Mouse (Mus musculus): Measurements from ENCODE around the gene Adam19.

Gene Adam19

GRCm38 (mm10) chr11:46054911-46055895 is 589 bp upstream of the Adam19 start:
- no peak for DNase-seq (ENCODE audit: low spot score in 2 of 2)

DNA sequence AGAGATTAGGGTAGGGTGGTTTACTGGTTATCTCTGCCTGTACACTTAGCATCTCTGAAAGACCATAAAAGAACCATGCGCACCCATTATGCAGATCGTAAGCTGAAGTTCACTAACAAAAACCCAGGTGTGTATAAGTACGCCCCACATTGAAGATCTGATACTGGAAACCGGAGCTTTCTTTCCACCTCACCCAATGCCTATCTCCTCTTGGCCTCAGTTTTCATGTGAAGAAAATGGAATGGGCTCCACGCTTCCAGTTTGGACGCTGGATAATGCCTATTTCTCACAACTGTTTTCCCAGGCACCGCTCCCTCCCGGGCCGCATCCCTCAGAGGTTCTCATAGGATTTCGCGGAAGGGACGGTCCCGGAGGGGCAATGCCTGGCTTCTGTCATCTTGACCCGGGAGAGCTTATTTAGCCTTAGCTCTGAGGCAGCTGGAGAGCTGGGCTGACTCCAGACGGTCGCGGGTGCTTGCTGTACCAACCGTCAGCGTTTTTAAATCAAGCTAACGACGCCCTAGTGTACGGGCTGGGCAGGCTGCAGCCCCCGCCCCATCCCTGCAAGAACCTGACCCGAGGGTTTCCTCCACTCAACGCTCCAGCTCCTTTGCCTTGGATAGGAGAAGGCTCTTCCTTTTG is 1.1 kb downstream of the Adam19 start:
- DNase-seq (ENCODE audit: low spot score in 2 of 2) = no peak

DNA sequence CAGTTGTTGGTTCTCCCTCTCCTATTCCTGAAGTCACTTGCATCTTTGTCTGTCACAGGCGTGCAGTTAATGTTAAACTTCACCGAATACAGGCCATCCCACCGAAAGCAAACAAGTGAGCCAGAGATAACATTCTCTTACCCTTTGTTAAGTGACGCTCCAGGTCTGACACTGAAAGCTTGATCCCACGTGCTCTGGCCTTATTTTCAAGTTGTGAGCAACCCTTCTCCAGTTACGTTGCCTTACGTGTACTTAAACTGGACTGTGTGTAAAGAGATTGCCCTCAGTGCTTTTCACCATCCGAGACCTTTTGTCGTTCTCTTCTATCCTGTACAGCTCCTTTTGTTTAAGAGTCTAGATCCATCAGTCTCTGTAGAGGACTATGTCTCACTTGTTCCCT is 2.2 kb downstream of the Adam19 start:
- no peak for DNase-seq (ENCODE audit: low spot score in 2 of 2)

- no peak for DNase-seq (ENCODE audit: low spot score in 2 of 2)
Observed at GRCm38 (mm10) chr11:46058916-46059315, 3.1 kb downstream of the Adam19 start.

DNA sequence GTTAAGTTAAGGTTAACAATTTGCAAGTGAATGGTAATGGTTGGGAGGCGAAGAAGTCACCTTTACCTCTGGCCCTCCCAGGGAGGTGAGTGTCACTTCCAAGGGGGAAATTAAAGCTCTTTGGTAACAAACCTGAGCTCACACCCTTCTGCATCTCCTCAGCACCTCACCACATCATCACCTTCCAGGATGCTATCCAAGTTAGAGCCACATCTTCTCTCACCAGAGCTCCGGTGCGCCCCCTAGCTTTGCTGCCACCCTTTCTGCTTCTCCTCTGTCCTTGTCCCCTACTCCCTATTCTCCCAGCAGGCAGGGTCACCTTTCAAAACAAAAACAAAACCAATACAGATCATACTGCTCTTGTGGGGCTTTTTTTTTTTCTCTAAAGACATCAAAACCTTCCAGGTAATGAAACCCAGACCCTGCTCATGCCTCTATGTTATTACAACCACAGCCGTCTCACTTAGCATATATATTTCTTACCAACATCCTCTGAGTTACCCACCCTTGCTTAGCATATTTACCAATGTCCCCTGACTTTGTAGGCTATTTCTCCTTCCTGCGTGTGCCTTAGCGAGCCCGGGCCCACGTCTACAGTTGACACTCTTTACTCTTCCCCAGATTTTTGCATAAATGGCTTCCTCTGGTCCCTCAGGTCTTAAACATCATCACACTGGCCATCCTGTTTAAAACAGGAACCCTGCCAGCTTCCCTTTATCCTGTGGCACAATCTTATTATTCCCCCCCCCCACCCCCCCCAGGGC is 4.3 kb downstream of the Adam19 start:
- no peak for DNase-seq (ENCODE audit: low spot score in 2 of 2)

DNA sequence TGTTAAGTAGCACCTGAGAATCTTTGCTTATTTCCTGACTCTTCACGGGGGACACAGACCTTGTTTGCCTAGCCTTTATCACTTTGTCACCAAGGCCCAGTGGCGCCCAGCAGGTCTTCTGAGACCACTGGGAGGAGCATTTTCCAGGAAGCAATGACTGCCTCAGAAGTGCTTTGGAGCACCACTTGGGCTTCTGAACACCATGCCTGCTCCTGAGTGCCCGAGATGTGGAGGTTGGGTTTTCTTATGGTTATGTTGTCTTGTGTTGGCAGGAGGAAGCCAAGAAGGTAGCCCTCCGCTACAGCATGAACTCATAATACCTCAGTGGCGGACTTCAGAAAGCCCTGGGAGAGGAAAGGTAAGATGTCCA is 4.8 kb downstream of the Adam19 start:
- DNase-seq (ENCODE audit: low spot score in 2 of 2) = no peak

GRCm38 (mm10) chr11:46061776-46062445 is 6.1 kb downstream of the Adam19 start:
- no peak for DNase-seq (ENCODE audit: low spot score in 2 of 2)

GRCm38 (mm10) chr11:46062569-46062968 is 6.8 kb downstream of the Adam19 start:
- DNase-seq (ENCODE audit: low spot score in 2 of 2) = no peak

GRCm38 (mm10) chr11:46062993-46063731 is 7.4 kb downstream of the Adam19 start:
- DNase-seq (ENCODE audit: low spot score in 2 of 2) = no peak

GRCm38 (mm10) chr11:46064767-46065166 is 9.0 kb downstream of the Adam19 start:
- no peak for DNase-seq (ENCODE audit: low spot score in 2 of 2)

GRCm38 (mm10) chr11:46065201-46066011 is 9.6 kb downstream of the Adam19 start:
- DNase-seq (ENCODE audit: low spot score in 2 of 2) = no peak

DNA sequence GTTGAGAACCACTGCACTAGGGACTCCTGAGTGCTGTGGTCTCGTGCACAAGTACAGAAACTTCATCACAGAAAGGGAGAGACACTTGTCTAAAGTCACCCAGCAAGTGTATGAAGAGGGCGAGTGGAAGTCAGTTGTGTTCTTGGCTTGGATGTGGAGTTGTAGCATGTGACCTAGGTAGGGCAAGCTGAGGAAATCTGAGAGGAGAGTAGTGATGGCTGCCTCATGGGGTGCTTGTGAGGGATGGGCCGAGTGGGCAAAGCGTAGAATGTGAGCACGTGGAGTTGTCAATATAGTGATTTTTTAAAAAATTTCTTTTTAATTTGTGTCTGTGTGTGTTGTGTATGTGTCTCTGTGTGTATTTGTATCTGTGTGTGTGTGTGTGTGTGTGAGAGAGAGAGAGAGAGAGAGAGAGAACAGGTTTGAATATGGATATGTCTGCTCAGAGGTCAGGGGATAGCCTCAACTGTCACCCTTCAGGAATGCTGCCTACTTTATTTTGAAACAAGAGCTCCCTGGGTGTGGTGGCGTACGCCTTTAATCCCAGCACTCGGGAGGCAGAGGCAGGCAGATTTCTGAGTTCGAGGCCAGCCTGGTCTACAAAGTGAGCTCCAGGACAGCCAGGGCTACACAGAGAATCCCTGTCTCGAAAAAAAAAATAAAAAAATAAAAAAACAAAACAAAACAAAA is 11.7 kb downstream of the Adam19 start:
- DNase-seq (ENCODE audit: low spot score in 2 of 2) = no peak

- DNase-seq (ENCODE audit: low spot score in 2 of 2) = no peak
Observed at GRCm38 (mm10) chr11:46068756-46069407, 13.1 kb downstream of the Adam19 start.

GRCm38 (mm10) chr11:46069408-46070003 is 13.7 kb downstream of the Adam19 start:
- no peak for DNase-seq (ENCODE audit: low spot score in 2 of 2)

- DNase-seq (ENCODE audit: low spot score in 2 of 2) = no peak
Observed at GRCm38 (mm10) chr11:46070161-46070560, 14.4 kb downstream of the Adam19 start.

DNA sequence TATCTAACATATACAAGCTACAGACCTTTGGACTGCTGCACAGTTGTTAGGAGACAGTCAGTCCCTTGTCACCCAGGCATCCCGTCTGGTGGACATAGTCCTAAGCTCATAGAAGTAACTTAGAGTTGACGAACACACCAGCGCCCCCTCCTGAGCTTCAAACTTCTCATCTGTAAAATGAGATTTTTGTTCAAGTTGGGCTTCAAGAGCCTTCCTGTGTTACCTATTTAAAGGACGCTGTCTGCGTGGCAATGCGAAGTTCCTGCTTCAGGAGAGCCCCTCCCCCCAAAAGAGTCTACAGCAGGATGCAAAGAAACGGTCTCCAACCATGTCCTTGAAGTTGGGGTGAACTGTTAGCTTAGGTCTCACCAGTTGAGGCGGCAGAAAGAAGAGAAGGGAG is 15.0 kb downstream of the Adam19 start:
- DNase-seq (ENCODE audit: low spot score in 2 of 2) = no peak

DNA sequence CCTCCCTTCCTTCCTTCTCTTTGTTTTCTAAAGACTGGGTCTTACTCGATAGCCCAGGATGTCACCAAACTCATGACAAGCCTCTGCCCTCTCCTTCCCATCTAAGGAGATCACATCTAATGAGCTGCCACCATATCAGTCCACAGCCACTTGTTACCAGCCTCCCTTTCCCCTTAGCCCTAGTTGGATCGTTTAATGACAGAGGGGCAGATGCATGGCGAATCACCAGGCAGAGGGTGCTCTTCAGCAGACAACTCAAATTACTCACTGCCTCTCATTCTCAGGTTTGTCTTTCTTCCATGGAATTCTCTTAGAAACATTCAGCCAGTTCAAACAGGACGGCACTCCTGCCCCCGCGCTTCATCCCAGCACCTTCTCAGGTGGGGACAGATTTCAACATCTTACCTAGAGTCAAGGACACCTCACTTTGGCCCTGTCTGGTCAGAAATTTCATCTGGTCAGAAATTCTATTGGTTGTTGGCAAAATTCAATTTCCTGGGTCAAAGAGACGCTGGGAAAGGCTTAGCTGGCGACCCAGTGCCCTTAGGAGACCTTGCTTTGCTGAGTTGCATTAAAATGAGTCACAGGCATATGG is 16.8 kb downstream of the Adam19 start:
- DNase-seq (ENCODE audit: low spot score in 2 of 2) = no peak

Data from spleen, postnatal 14 days (tissue).